Mouse (Mus musculus) embryonic facial prominence, embryonic 15.5 days (tissue): ENCODE results near the gene Cacul1. TPM values are rescaled to one million over a fixed set of nuclear protein-coding genes. Genes with fewer than 3 reads are reported as not detected.
"Not testable (repeated sequence)": the region's sequence is repeated elsewhere in the genome, so short reads cannot be mapped to it uniquely, and the experiment has no call there.

Source experiments
- ATAC-seq: fragments of 200-750 bp; cut with Nextera tagmentation; 2 replicates; pipeline ENCODE4 v1.8.0; 2017; ENCODE audit warnings: low read depth, moderate TSS enrichment; ENCODE audit not compliant: insufficient number of reproducible peaks, low FRiP score, low TSS enrichment
- H3K27ac ChIP-seq: fragments of 300-500 bp; sonication (generic); replicated peaks from 2 replicates; pipeline ENCODE4 v1.5.1; 2015; ENCODE audit warnings: mild to moderate bottlenecking, inconsistent platforms
- H3K27me3 ChIP-seq: fragments of 300-500 bp; sonication (generic); 2 replicates; pipeline ENCODE4 v1.6.1; 2015; ENCODE audit warnings: inconsistent platforms
- H3K36me3 ChIP-seq: fragments of 300-500 bp; sonication (generic); 2 replicates; pipeline ENCODE4 v1.6.1; 2015; ENCODE audit warnings: mild to moderate bottlenecking, inconsistent platforms
- H3K4me1 ChIP-seq: fragments of 300-500 bp; sonication (generic); 2 replicates; pipeline ENCODE4 v1.6.1; 2015; ENCODE audit warnings: inconsistent platforms
- H3K4me2 ChIP-seq: fragments of 300-500 bp; sonication (generic); replicated peaks from 2 replicates; pipeline ENCODE4 v1.6.1; 2015; ENCODE audit warnings: mild to moderate bottlenecking, inconsistent platforms
- H3K4me3 ChIP-seq: fragments of 300-500 bp; sonication (generic); replicated peaks from 2 replicates; pipeline ENCODE4 v1.5.1; 2015; ENCODE audit warnings: mild to moderate bottlenecking, inconsistent platforms
- H3K9ac ChIP-seq: fragments of 300-500 bp; sonication (generic); 2 replicates; pipeline ENCODE4 v1.6.1; 2015; ENCODE audit warnings: inconsistent platforms
- H3K9me3 ChIP-seq: fragments of 300-500 bp; sonication (generic); replicated peaks from 2 replicates; pipeline ENCODE4 v1.6.1; 2016; ENCODE audit warnings: inconsistent platforms
- WGBS: fragments of 180-500 bp; shearing (Covaris S2); methylation state at CpG from one replicate; pipeline ENCODE4 v1.1.7; 2015; 5-methylcytosine and 5-hydroxymethylcytosine counted together
- polyA plus RNA-seq: library from polyadenylated mRNA; unstranded; fragments of >200 nt; fragmentation: Nextera tagmentation; extraction: Ambion mirVana; gene quantifications from 2 replicates; pipeline ENCODE4 v1.2.1, GENCODE M21; 2015

Gene Cacul1
- 19.8 and 21.8 TPM in 2 replicates for polyA plus RNA-seq

DNA sequence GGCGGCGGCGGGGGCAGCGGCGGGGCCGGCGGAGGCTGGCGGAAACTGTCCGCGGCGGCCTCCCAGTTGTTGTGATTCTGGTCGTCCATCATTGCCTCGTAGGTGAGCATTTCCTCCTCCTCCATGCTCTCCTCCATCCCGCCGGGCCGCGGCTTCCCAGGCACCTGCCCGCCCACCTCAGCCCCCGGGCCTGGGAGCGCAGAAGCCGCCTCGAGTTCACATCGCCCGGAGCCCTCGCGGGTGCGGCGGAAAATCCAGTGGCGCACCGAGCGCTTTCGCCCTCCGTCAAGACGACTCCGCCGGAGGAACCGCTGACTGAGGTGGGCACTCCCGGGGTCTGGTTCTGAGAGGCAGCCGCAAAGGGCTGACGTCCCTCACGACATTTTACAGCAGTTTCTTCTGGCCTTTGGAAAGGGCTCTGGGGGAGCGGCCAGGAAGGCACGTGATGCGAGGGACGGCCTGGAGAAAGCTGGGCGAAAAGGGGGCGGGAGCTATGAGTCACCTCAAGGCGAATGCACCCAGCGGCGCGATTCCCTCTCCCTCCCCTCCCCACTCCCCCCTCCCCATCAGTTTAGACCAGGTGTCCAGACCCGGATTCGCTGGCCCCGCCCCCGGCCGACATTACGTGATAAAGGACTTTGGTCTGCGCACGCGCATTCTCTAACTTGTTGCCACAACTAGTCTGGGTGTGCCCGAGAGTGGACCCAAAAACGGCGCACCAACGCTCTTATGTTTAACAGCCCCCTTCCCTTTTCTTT lies at the start of gene Cacul1:
Gene Cacul1, minus strand, starts transcription at position 444 of the 758 bp plus-strand sequence.
- no peaks in the 10 kb centered on the region for H3K9me3 ChIP-seq
- peak; percentile 98 for ATAC-seq
- H3K4me1 ChIP-seq: peaks cover 13% of the 10 kb centered on the region
- H3K4me2 ChIP-seq: peak within 1 kb of the TSS; percentile 56
- no peaks in the 10 kb centered on the region for H3K36me3 ChIP-seq
- peak within 1 kb of the TSS; percentile 68 for H3K4me3 ChIP-seq
- peak within 1 kb of the TSS; percentile 92 for H3K27ac ChIP-seq
- no peaks in the 10 kb centered on the region for H3K27me3 ChIP-seq
- under 1% methylated on average over 60 of the region's 64 CpGs for WGBS
- H3K9ac ChIP-seq: peak within 1 kb of the TSS; percentile 54

- Histone ChIP-seq H3K4me1 (no peaks in the 10 kb centered on the region), H3K4me3 (no peak overlapping the region), H3K27ac (no peak overlapping the region), H3K36me3 (no peaks in the 10 kb centered on the region), H3K4me2 (no peak overlapping the region), H3K27me3 (no peaks in the 10 kb centered on the region), H3K9me3 (no peaks in the 10 kb centered on the region), H3K9ac (no peak overlapping the region)
- ATAC-seq: no peak
- 66% methylated on average over 4 of the region's 4 CpGs for WGBS
Observed at GRCm38 (mm10) chr19:60619420-60619819, 38.6 kb upstream of the Cacul1 start.

GRCm38 (mm10) chr19:60617007-60617406 lies 36.2 kb upstream of the Cacul1 start:
- Histone ChIP-seq H3K9me3 (no peaks in the 10 kb centered on the region), H3K27ac (no peak overlapping the region), H3K4me3 (no peak overlapping the region), H3K27me3 (no peaks in the 10 kb centered on the region), H3K4me2 (no peak overlapping the region), H3K9ac (no peak overlapping the region), H3K4me1 (no peaks in the 10 kb centered on the region), H3K36me3 (no peaks in the 10 kb centered on the region)
- no peak for ATAC-seq
- WGBS: 21% methylated on average over 1 of the region's 1 CpGs

DNA sequence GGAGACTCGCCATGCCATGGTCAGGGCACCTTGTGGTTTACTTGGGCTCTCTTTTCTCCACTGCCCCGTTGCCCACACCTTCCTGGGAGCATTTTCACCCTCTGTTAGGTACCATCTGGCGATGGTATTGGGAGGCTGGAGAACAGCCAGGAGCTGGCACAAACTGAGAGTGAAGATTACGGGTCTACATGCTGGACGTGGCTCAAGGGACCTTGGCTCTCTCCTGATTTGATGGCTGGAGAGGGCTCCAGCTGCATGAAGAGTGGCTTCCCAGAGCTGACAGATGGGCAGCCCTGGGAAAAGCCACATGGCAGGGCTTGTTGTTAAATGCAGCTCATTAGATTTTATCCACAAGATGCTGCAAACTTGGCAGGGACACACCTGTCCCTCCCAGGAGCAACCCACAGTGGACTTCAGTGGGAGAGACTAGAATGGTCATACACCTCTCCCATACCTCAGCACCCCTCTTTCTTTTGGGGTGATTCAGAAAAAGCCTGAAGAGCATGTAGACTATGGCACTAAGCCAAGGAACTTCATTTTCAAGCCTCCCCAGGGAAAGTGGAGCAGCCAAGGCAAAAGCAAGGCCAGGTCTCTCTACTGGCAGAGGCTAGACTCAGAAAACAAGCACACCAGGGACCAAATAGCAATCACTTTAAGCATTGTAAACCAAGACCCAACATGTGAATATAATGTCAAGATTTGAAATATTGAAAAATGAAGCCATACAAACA lies 34.8 kb upstream of the Cacul1 start:
- Histone ChIP-seq H3K27me3 (no peaks in the 10 kb centered on the region), H3K4me3 (no peak overlapping the region), H3K4me2 (no peak overlapping the region), H3K9me3 (no peaks in the 10 kb centered on the region), H3K27ac (no peak overlapping the region), H3K9ac (no peak overlapping the region), H3K36me3 (no peaks in the 10 kb centered on the region), H3K4me1 (no peaks in the 10 kb centered on the region)
- peak; percentile 29; the same call in 1 of the 2 replicates for ATAC-seq
- 74% methylated on average over 5 of the region's 5 CpGs for WGBS

DNA sequence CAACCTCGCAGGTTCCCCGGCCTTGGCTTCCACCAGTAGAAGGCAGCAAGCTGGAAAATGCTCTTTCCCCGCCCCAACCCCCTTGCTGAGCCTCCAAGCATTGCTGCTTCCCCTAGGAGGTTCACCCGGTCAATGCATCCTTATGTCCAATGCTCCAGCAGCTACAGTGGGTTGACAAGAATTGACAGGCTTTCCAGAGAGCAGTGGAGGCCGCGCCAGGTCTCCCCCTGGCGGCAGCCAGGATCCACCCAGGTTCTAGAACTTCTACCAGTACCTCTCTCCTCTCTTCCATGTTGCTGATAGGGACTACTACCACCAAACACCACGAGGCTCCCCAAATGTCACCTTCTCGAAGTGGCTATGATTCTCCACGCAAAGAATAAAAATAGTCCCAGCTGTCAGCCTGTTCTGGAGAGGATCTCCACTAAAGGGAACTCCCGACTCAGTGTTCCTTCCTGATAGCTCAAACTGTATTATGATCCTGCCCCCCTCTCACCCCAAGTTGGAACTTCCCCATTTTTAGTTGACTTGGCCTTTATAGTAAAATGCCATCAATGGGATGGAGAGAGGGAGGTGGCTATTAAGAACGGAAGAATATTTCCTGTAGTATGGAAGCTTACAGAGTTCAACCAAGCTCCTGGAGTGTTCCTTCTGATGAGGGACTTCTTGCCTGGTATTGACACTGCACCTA lies 30.8 kb upstream of the Cacul1 start:
- no peak for ATAC-seq
- WGBS: 43% methylated on average over 12 of the region's 12 CpGs
- Histone ChIP-seq H3K27me3 (no peaks in the 10 kb centered on the region), H3K9ac (no peak overlapping the region), H3K9me3 (no peaks in the 10 kb centered on the region), H3K27ac (no peak overlapping the region), H3K36me3 (no peaks in the 10 kb centered on the region), H3K4me2 (no peak overlapping the region), H3K4me3 (no peak overlapping the region), H3K4me1 (no peaks in the 10 kb centered on the region)

DNA sequence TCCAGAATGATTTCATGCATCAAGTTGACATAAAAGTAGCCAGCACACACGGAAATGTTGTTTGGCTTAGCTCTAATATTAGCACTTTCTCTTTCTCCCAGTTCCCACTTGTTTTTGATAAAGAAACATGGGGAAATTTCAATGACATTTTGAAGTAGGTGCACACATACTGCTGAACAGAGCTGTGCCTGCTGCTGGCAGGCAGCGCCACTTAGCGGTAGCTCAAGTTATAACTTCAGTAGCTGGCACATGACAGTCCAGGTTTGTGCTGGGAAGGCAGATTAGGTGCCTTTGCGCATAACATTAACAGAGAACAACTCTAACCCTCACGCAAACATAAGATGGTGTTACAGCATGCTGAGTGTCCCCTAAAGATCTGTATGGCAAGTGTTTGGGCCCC lies 27.9 kb upstream of the Cacul1 start:
- Histone ChIP-seq H3K4me1 (no peaks in the 10 kb centered on the region), H3K27ac (no peak overlapping the region), H3K9ac (no peak overlapping the region), H3K36me3 (no peaks in the 10 kb centered on the region), H3K27me3 (no peaks in the 10 kb centered on the region), H3K4me3 (no peak overlapping the region), H3K4me2 (no peak overlapping the region), H3K9me3 (no peaks in the 10 kb centered on the region)
- WGBS: 36% methylated on average over 5 of the region's 5 CpGs
- ATAC-seq: no peak

- H3K9me3 ChIP-seq: no peaks in the 10 kb centered on the region
Observed at GRCm38 (mm10) chr19:60603586-60603985, 22.8 kb upstream of the Cacul1 start.

GRCm38 (mm10) chr19:60602066-60602465 lies 21.2 kb upstream of the Cacul1 start:
- not testable (repeated sequence) for H3K4me2 ChIP-seq, H3K9me3 ChIP-seq

More at GRCm38 (mm10) chr19:60603586-60603985, 22.8 kb upstream of the Cacul1 start:
- no peaks in the 10 kb centered on the region for H3K36me3 ChIP-seq
- WGBS: 63% methylated on average over 3 of the region's 3 CpGs
- no peak overlapping the region for H3K27ac ChIP-seq
- H3K4me1 ChIP-seq: no peaks in the 10 kb centered on the region
- H3K9ac ChIP-seq: no peak overlapping the region
- H3K27me3 ChIP-seq: no peaks in the 10 kb centered on the region
- no peak for ATAC-seq
- no peak overlapping the region for H3K4me3 ChIP-seq
- no peak overlapping the region for H3K4me2 ChIP-seq

DNA sequence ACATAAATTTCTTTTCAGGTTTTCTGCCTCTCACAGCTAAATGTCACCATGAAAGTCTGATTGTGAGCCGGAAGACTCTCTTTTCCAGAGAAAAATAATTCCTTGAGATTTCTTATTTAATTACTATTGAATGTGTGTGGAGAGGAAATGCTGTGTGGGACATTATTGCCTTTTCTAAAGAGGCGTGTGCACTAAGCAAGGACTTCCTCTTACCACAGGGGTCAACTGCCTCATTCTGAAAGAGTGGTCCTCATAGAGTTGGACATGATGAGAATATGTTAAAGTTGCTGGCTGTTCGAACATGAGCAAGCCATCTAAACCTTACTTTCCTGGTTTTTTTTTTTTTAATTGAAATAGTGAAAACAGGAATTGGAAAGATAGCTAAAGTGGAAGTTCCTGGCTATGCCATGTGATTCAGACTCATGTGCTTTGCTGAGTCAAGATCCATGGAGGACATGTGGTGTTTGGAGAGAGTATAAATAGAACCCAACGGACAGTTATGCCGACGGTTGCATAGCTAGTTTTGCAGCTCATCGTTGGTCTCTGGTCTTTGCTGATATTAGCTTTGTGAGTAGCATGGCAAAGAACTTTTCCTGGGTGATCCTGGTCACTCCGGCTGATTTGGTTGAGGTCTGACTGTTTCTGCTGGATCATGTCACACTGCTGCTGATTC lies 17.3 kb upstream of the Cacul1 start:
- Histone ChIP-seq H3K27ac (no peak overlapping the region), H3K9ac (no peak overlapping the region), H3K9me3 (no peaks in the 10 kb centered on the region), H3K27me3 (no peaks in the 10 kb centered on the region), H3K4me2 (no peak overlapping the region), H3K36me3 (no peaks in the 10 kb centered on the region), H3K4me3 (no peak overlapping the region), H3K4me1 (no peaks in the 10 kb centered on the region)
- no peak for ATAC-seq
- WGBS: 82% methylated on average over 8 of the region's 8 CpGs

More at GRCm38 (mm10) chr19:60602066-60602465, 21.2 kb upstream of the Cacul1 start:
- not testable (repeated sequence) for H3K36me3 ChIP-seq, ATAC-seq, H3K9ac ChIP-seq, H3K27ac ChIP-seq, H3K4me1 ChIP-seq, H3K4me3 ChIP-seq, H3K27me3 ChIP-seq
- whole genome bisulfite sequencing: 94% methylated on average over 1 of the region's 1 CpGs

DNA sequence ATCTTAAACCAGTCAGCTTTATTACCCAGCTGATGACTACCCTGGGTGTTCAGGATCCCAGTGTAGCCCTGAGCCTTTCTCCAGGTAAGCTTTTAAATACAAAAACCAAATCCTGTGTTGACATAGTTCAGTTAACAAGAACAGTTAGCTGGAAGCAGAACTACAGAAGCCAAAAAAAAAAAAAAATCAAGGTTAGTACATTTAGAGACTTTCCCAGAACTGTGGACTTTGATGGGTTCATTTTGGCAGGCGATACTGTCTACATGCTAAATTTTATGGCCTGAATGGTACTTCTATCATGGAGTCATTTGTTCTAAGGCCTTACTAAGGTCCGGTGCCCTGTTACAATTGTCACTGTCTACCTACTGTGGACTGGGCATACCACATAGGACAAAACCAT lies 8.8 kb upstream of the Cacul1 start:
- Histone ChIP-seq H3K36me3 (no peaks in the 10 kb centered on the region), H3K9me3 (no peaks in the 10 kb centered on the region), H3K9ac (no peak overlapping the region), H3K4me1 (no peaks in the 10 kb centered on the region), H3K4me2 (no peak overlapping the region), H3K27ac (no peak overlapping the region), H3K4me3 (no peak overlapping the region), H3K27me3 (no peaks in the 10 kb centered on the region)
- ATAC-seq: no peak
- WGBS: 91% methylated on average over 2 of the region's 2 CpGs

DNA sequence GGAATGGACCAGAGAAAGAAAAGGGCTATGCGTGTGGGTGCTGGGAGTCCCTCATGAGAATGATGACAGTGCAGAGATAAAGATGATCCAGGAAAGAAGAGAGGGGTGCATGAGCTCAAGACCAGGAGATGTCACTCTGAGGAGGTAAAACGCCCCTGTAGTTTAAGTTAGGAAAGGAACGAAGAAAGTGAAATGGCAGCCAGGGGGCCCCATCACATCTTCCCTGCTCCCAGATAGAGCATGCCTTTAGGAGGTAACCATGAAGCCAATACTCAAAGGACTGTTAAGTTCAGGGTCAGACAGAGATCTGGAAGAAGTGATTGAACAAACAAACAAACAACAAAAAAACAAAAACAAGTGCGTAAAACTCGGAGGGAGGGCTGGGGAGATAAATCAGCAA lies 5.8 kb upstream of the Cacul1 start:
- ATAC-seq: no peak
- no peaks in the 10 kb centered on the region for H3K9me3 ChIP-seq
- H3K4me2 ChIP-seq: no peak overlapping the region
- no peaks in the 10 kb centered on the region for H3K36me3 ChIP-seq
- no peaks in the 10 kb centered on the region for H3K27me3 ChIP-seq
- H3K27ac ChIP-seq: no peak overlapping the region
- no peak overlapping the region for H3K4me3 ChIP-seq
- WGBS: 69% methylated on average over 5 of the region's 5 CpGs
- H3K9ac ChIP-seq: no peak overlapping the region
- H3K4me1 ChIP-seq: no peaks in the 10 kb centered on the region
